Mouse (Mus musculus) forebrain, embryonic 11.5 days (tissue): ENCODE data around the gene Klk11. TPM values are rescaled to one million over a fixed set of nuclear protein-coding genes. Genes with fewer than 3 reads are reported as not detected.

Experiments
- ATAC-seq: fragments of 200-750 bp; cut with Nextera tagmentation; replicated peaks from 2 replicates; pipeline ENCODE4 v1.8.0; 2017; ENCODE audit warnings: moderate TSS enrichment; ENCODE audit not compliant: low FRiP score
- DNase-seq: peaks from one replicate; pipeline ENCODE4 v3.0.0-alpha.2; 2017; ENCODE audit warnings: low spot score
- H3K27ac ChIP-seq: fragments of 300-500 bp; sonication (generic); 2 replicates; pipeline ENCODE4 v1.5.1; 2014; ENCODE audit warnings: low read depth, low read length
- H3K27me3 ChIP-seq: fragments of 300-500 bp; sonication (generic); 2 replicates; pipeline ENCODE4 v1.6.1; 2014; ENCODE audit warnings: mild to moderate bottlenecking, low read length, mixed read lengths; ENCODE audit not compliant: control insufficient read depth, insufficient read depth
- H3K36me3 ChIP-seq: fragments of 300-500 bp; sonication (generic); 2 replicates; pipeline ENCODE4 v1.6.1; 2014; ENCODE audit warnings: mild to moderate bottlenecking, low read length, moderate library complexity, mixed read lengths; ENCODE audit not compliant: control insufficient read depth, insufficient read depth
- H3K4me1 ChIP-seq: fragments of 300-500 bp; sonication (generic); replicated peaks from 2 replicates; pipeline ENCODE4 v1.6.1; 2014; ENCODE audit warnings: low read length, mixed read lengths; ENCODE audit not compliant: control insufficient read depth, insufficient read depth
- H3K4me2 ChIP-seq: fragments of 300-500 bp; sonication (generic); 2 replicates; pipeline ENCODE4 v1.6.1; 2014; ENCODE audit warnings: low read depth, mild to moderate bottlenecking, low read length, moderate library complexity, mixed read lengths; ENCODE audit not compliant: severe bottlenecking
- H3K4me3 ChIP-seq: fragments of 300-500 bp; sonication (generic); 2 replicates; pipeline ENCODE4 v1.5.1; 2014; ENCODE audit warnings: low read depth, low read length
- H3K9ac ChIP-seq: fragments of 300-500 bp; sonication (generic); 2 replicates; pipeline ENCODE4 v1.6.1; 2014; ENCODE audit warnings: low read length
- H3K9me3 ChIP-seq: fragments of 300-500 bp; sonication (generic); 2 replicates; pipeline ENCODE4 v1.6.1; 2016; ENCODE audit warnings: low read length, mixed read lengths; ENCODE audit not compliant: control insufficient read depth
- WGBS: fragments of 180-500 bp; shearing (Covaris S2); extraction: QIAGEN DNeasy Blood & Tissue Kit; methylation state at CpG from one replicate; pipeline ENCODE4 v1.1.7; 2014; 5-methylcytosine and 5-hydroxymethylcytosine counted together
- polyA plus RNA-seq: library from polyadenylated mRNA; unstranded; fragments of >200 nt; fragmentation: Nextera tagmentation; extraction: Ambion mirVana; gene quantifications from 2 replicates; pipeline ENCODE4 v1.2.1, GENCODE M21; 2014

Klk11 gene
- polyA plus RNA-seq, 1 experiment from 2014 or later = not detected

DNA sequence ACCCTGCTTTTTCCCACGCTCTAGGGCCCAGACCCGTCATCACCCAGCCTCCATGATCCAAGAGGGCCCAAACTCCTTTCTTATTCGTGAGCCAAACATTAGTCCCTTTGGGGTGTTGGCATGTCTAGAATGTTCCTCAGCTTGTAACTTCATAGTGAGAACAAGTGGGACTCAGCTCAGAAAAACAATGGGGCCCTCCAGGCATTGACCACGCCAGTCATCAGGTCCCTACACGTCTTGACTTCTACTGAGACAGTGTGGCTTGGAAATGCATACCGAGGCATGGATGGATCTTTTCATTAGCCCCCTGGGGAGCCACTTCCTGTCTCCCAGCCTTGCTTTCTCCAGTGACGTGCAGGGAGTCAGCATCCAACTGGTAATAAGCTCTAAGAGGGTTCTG is 25.5 kb downstream of the Klk11 start:
- Histone ChIP-seq H3K4me1 (no peaks in the 10 kb centered on the region), H3K4me2 (no peak overlapping the region), H3K27ac (no peak overlapping the region), H3K4me3 (no peak overlapping the region), H3K27me3 (peaks cover 12% of the 10 kb centered on the region), H3K36me3 (no peaks in the 10 kb centered on the region), H3K9ac (no peak overlapping the region), H3K9me3 (no peaks in the 10 kb centered on the region)
- 82% methylated on average over 7 of the region's 7 CpGs for WGBS
- ATAC-seq (no peak), DNase-seq (no peak)

DNA sequence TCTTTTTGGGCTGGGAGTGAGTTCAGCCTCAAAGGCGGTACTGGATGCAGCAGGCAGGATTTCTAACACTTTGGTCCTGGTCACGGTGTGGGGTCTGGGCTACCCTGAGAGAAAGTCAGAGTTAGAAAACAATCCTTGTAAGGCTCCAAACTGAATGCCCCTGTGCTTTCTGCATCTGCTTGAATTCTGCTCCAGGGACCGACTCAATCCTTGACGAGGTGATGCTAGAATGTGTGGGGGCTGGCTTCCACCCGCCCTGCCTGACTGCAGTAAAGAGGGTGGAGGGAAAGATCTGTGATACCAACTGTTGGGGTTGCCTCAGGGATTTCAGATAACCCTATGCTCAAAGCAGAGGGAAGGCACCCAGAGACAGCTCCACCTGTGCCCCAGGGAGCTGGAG is 36.6 kb downstream of the Klk11 start, which contains the start of gene Klk7:
Klk7 (plus strand) TSS at position 301 of the 400 bp plus-strand sequence.
- no peak within 1 kb of the TSS for H3K4me3 ChIP-seq
- H3K4me2 ChIP-seq = no peak within 1 kb of the TSS
- H3K36me3 ChIP-seq = no peaks in the 10 kb centered on the region
- DNase-seq (no peak), ATAC-seq (no peak)
- no peaks in the 10 kb centered on the region for H3K4me1 ChIP-seq
- WGBS = 57% methylated on average over 5 of the region's 5 CpGs
- H3K9me3 ChIP-seq = no peaks in the 10 kb centered on the region
- no peaks in the 10 kb centered on the region for H3K27me3 ChIP-seq
- no peak within 1 kb of the TSS for H3K27ac ChIP-seq
- no peak within 1 kb of the TSS for H3K9ac ChIP-seq

DNA sequence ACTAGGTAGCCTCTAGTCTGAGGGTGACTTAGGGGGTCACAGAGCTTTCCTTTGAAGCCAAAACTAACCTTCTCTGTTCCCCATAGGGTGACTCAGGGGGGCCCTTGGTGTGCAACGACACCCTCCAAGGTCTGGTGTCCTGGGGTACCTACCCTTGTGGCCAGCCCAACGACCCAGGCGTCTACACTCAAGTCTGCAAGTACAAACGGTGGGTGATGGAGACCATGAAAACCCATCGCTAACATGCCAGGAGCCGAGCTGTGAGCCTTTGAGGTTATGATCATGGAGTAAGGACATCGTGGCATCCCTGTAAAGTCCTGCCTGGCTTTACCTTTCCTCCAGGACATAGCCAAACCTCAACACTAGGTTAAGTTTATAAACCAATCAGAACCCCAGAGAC is 40.8 kb downstream of the Klk11 start:
- no peak for ATAC-seq
- WGBS = 89% methylated on average over 7 of the region's 7 CpGs

DNA sequence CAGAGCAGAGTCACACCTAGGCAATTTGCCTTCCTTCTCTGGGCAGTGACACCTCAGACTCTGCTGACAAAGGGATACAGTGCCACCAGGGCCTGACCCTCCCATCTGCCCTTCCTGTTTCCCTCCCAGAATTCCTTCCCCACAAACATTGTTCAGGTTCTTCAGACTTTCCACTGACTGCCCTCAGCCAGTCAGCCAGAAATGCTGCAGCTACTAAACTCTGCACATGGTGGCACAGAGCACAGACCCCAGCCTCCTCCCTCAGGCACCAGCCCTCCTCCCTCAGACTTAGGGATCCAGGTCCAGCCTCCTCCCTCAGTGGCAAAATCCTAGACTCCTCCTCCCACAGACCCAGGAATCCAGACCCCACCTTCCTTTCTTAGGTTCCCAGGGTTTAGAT is 42.3 kb downstream of the Klk11 start:
- Histone ChIP-seq H3K36me3 (no peaks in the 10 kb centered on the region), H3K4me3 (no peak overlapping the region), H3K4me1 (no peaks in the 10 kb centered on the region), H3K27ac (no peak overlapping the region), H3K9me3 (no peaks in the 10 kb centered on the region), H3K9ac (no peak overlapping the region), H3K4me2 (no peak overlapping the region), H3K27me3 (no peaks in the 10 kb centered on the region)
- ATAC-seq (no peak), DNase-seq (no peak)

More for the DNA sequence above, 40.8 kb downstream of the Klk11 start:
- no peaks in the 10 kb centered on the region for H3K9me3 ChIP-seq
- DNase-seq = no peak
- no peaks in the 10 kb centered on the region for H3K27me3 ChIP-seq
- H3K4me1 ChIP-seq = no peaks in the 10 kb centered on the region
- H3K36me3 ChIP-seq = no peaks in the 10 kb centered on the region
- no peak overlapping the region for H3K27ac ChIP-seq
- H3K9ac ChIP-seq = no peak overlapping the region
- H3K4me3 ChIP-seq = no peak overlapping the region
- no peak overlapping the region for H3K4me2 ChIP-seq

DNA sequence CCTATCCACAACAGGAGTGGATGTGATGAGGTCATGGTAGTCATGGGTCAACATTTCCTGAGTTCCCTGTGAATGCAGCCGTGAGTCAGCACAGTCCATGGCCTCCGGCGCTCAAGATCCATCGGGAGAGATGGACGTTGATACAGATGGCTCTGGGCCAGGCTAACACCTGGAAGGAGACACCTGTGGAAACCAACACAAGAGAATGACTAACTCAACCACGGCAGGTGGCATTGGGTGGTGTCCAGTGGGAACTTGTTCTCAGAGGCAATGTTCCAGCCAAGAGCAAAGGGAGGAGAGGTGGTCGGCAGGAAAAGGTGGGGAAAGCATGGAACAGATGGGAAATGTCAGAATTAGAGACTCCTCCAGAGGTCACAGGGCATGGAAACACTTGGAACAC is 47.2 kb downstream of the Klk11 start:
- no peak for ATAC-seq
- no peak overlapping the region for H3K27ac ChIP-seq
- no peak for DNase-seq
- no peaks in the 10 kb centered on the region for H3K36me3 ChIP-seq
- no peak overlapping the region for H3K4me3 ChIP-seq
- no peak overlapping the region for H3K4me2 ChIP-seq
- H3K4me1 ChIP-seq = no peaks in the 10 kb centered on the region
- 91% methylated on average over 7 of the region's 7 CpGs for WGBS
- H3K27me3 ChIP-seq = no peaks in the 10 kb centered on the region
- no peaks in the 10 kb centered on the region for H3K9me3 ChIP-seq
- H3K9ac ChIP-seq = no peak overlapping the region

DNA sequence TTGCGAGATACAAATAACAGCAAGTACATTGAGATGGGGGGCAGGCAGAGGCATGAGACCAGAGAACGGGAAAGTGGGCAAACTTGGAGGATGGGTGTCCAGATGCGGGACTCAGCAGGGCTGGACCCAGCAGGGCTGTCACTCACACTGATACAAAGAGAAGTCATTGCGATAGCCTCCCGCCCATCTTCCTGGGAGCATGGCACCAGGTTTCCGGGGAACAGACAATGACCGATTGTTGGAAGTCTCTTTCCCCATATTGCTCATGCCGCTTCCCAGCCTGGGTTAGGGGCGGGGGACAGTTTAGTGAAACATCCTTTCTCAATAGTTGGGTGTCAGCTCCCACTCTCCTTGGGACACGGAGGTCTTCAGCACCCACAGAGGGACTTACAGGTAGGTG is 49.8 kb downstream of the Klk11 start, which contains the start of gene Klk6:
Klk6 (plus strand) TSS at position 301 of the 400 bp plus-strand sequence.
- H3K9ac ChIP-seq = no peak within 1 kb of the TSS
- no peaks in the 10 kb centered on the region for H3K27me3 ChIP-seq
- H3K9me3 ChIP-seq = no peaks in the 10 kb centered on the region
- DNase-seq (no peak), ATAC-seq (no peak)
- H3K4me3 ChIP-seq = no peak within 1 kb of the TSS
- no peaks in the 10 kb centered on the region for H3K4me1 ChIP-seq
- 77% methylated on average over 10 of the region's 10 CpGs for WGBS
- H3K36me3 ChIP-seq = no peaks in the 10 kb centered on the region
- no peak within 1 kb of the TSS for H3K4me2 ChIP-seq
- H3K27ac ChIP-seq = no peak within 1 kb of the TSS

DNA sequence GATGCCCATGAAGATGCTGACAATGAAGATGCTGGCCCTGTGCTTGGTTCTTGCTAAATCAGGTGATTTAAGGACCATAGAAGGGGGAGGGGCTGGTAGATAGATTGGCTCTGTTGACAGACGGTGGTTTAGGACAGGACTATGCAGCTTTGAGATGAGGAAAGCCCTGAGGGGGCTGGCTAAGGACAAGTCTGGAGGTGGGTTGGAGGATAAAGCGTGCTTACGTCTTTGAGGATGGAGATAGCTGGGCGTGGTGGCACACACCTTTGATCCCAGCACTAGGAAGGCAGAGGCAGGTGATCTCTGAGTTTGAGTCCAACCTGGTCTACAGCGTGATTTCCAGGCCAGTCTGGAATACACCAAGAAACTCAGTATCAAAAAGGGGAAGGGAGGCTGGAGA is 51.7 kb downstream of the Klk11 start:
- H3K4me1 ChIP-seq = no peaks in the 10 kb centered on the region
- no peak overlapping the region for H3K4me3 ChIP-seq
- H3K36me3 ChIP-seq = no peaks in the 10 kb centered on the region
- H3K27me3 ChIP-seq = no peaks in the 10 kb centered on the region
- no peak overlapping the region for H3K27ac ChIP-seq
- 87% methylated on average over 5 of the region's 5 CpGs for WGBS
- no peak for DNase-seq
- no peak overlapping the region for H3K4me2 ChIP-seq
- H3K9ac ChIP-seq = no peak overlapping the region
- no peak for ATAC-seq
- no peaks in the 10 kb centered on the region for H3K9me3 ChIP-seq

DNA sequence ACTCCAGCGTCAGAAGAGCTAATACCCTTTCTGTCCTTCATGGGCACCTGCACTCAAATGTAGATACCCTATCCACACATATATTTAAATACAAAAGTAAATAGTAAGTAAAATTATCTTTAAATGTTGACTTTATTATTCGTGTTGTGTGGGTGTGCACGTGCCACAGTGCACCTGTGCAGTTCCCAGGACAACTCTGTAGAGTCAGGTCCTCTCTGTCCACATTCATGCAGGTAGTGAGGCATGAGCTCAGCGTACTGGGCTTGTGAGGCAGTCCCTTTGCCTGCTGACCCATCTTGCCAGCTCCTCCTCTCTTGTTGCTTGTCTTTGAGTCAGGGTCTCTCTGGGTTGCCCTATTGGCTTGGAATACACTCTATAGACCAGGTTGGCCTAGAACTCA is 53.3 kb downstream of the Klk11 start:
- WGBS = 84% methylated on average over 4 of the region's 4 CpGs
- no peak overlapping the region for H3K27ac ChIP-seq
- no peaks in the 10 kb centered on the region for H3K4me1 ChIP-seq
- no peaks in the 10 kb centered on the region for H3K9me3 ChIP-seq
- no peaks in the 10 kb centered on the region for H3K36me3 ChIP-seq
- H3K27me3 ChIP-seq = no peaks in the 10 kb centered on the region
- H3K4me3 ChIP-seq = no peak overlapping the region
- no peak overlapping the region for H3K4me2 ChIP-seq
- H3K9ac ChIP-seq = no peak overlapping the region
- ATAC-seq = no peak
- DNase-seq = no peak
